Mouse (Mus musculus) heart, postnatal 0 days (tissue): ENCODE measurements at regions not wholly inside any gene's neighbourhood (a gene's known extent, or its start where the extent isn't known, plus 50 kb on each side); places are given as distances from the start of the nearest gene placed in this dataset.

Source experiments
- CTCF ChIP-seq: IDR thresholded peaks from 2 replicates; pipeline ENCODE4 v1.5.1; 2016; ENCODE audit warnings: antibody characterized with exemption, control low read depth, low read depth
- EP300 ChIP-seq: IDR thresholded peaks from 2 replicates; pipeline ENCODE4 v1.6.1; 2016; ENCODE audit warnings: antibody characterized with exemption, low read depth

GRCm38 (mm10) chr17:3892826-3893225, 196.8 kb upstream of the Nox3 start:
- no peak for TF ChIP-seq CTCF
- no peak for TF ChIP-seq EP300
